Mouse (Mus musculus): Measurements from ENCODE around the gene Cdca3.
A peak's percentile ranks its signal among the peaks of the same experiment; 100 is the strongest.

Cdca3 gene

DNA sequence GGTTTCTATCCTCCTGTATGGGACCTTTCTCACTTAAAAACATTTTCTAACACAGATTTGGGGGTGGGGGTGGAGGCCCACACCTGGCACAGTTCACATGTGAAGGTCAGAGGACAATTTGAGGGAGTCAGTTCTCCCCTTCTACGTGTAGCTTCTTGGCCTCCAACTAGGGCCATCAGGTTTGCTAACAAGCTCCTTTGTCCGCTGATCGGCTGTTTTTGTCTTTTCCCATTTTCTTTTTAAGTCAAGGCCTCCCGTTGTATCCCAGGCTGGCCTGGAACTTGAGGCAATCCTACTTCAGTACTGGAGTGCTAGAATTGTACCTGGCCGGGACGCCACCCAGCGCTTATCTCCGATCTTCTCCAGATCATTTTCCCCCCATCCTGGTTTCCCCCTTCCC, 2.3 kb downstream of the Cdca3 start:
- DNase-seq (ENCODE audit: low spot score in 2 of 2), result no peak

DNA sequence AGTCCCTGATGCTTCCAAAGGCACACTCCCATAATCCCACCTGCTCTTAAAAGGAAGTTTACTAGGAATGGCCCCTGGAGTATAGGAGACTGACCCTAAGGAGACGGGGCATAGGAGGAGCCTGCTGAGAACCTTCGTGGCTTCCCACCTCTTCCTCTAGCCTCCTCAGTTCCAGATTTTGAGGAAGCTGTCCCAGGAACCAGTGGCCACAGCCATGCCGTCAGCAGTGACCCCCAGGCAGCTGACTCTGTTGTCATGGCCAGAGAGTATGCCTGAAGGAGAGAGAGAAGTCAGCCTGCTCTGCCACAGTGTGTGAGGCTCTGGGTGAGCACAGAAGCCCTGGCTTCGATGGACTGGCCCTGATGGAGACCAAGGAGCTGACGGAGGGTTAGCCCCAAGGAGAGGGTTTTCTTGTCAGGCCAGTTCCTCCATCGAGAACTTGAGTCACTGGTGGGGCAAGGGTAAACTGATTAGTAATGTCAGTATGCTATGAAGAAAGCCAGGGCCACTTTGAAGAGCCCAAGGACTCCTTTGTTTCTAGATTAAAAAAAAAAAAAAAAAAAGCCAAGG, 5.2 kb downstream of the Cdca3 start:
- no peak for DNase-seq (ENCODE audit: low spot score in 2 of 2)

DNA sequence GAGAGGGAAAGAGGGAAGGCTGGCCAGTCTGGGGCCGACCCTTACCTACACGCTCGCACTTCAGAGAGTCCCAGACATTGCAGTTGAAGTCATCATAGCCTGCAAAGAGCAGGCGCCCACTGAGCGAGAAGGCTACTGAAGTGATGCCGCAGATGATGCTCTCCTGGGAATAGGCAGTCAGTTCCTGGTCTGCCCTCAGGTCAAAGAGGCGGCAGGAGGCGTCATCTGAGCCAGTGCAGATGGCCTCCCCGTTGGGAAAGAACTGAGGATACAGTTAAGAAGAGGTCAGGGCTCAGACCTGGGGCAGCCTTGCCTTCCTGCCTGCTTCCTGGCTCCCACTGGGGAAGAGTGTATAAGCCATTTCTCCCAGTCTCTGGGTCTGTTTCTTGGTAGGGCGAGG, 6.2 kb downstream of the Cdca3 start:
- no peak for DNase-seq (ENCODE audit: low spot score in 2 of 2)

DNA sequence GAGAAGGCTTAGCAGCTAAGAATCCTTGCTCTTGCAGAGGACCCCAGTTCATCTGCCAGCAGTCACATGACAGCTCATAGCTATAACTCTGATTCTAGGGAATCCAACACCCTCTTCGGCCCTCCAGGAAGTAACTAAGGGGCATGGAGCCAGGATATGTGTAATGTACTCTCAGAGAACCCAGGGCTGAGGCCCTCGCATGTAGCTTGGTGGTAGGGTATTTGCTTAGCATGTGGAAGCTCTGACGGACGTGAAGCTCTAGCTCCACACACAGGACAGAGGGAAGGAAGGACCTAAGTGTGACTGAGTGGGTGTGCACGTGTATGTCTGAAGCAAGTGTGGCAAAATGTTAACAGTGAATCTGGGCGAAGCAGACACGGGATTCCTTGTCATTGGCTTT, 7.1 kb downstream of the Cdca3 start:
- no peak for DNase-seq (ENCODE audit: low spot score in 2 of 2)

DNA sequence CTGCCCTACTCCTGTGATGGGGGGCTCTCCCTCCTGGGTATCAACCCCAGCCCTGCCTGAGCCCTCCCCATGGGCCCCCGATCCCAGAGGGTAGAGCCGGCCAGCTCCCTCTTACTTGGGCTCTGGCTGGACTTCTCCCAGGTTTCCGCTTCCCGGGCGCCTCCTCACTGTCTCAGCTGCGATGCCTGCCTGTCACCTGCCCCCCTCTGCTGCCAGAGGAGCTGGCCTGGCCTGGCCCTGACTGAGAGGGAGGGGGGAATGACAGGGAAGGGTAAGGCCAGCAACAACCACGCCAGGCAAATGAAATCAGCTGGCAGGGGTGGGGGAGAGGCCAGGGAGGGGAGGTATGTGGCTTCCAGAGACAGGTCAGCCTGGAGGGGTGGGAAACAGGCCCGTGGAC, 10.5 kb downstream of the Cdca3 start:
- DNase-seq (ENCODE audit: low spot score in 2 of 2), result no peak

DNA sequence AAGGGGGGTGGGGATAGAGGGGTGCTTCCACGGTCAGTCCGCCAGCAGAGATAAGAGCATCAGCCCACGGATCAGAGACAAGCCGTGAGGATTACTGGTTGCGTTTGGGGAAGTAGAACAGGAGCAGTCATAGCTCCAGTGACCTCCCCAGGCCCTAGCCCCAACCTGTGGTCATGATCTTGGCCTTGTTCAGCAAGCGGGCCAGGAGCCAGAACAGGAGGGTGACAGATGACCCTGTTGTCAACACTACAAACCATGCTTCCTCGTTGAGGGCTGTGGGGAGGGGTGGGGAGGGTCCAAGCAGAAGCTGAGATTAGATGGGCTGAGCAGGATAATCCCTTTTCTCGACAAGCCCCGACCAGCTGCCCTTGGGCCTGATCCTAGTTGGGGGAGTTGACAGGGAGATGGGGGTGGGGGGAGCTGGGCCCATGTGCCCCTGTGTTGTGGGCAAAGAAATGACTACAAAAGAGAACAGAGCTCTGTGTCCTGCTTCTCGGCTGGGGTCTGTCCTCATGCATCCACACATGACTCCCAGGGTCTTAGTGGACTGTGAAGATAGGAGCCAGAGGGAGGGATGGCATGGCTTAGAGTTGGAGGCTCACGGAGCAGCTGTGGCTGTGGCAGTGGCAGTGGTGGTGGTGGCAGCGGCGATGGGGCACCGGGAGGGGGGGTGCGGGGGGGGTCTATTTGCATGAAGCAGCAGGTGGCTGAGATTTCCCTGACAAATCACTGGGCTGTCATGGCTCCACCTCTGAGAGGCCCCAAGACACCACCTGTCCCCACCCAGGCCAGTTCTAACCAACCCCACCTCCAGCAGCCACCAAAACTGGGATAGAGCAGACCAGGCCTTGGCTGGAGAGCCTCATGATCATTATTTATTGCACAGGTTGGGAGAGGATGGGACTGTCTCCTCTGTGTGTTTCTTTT, 11.2 kb downstream of the Cdca3 start, which contains the start of gene Gnb3:
Gene Gnb3 (minus strand): TSS at position 35 of the 927 bp plus-strand sequence.
- DNase-seq (ENCODE audit: low spot score in 2 of 2), result no peak

DNA sequence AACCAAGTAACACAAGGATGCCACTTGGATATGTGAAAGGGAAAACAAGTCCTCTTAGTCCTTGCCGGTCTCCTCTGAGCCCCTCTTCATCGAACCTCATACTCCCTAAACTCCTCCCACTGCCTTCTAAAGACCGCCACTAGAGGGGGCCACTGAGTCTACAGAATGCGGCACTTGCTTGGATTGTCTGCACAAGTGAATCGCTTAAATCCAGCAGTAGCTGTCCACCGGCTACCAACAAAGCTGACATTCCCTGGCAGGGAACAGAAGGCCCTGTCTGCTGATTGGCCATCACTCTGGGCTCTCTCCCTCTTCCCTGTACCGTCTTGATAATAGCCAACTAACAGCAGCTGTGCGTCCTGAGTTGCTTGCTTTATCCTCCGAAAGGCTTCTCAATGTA, 18.0 kb downstream of the Cdca3 start:
- peak; percentile 97 to 99 for DNase-seq (ENCODE audit: low spot score in 2 of 2)

DNA sequence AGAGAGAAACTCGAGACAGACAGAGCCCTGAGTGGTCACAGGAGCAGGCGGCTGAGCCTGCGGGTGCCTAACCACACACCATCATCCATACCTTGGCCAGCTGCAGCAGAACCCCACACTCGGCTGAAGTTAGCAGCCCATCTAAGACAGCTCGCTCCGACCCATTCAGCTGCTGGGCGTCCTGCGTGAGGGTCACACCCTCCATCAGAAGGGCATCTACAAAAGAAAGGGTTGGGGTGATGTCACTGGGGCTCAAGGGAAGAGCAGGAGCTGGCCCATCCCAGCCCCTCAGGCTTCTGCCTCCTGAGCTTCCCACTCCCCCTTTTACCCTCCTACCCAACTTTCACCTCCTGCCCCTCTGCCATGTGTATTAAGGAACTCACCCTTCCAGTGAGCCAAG, 21.2 kb downstream of the Cdca3 start:
- no peak for DNase-seq (ENCODE audit: low spot score in 2 of 2)

DNA sequence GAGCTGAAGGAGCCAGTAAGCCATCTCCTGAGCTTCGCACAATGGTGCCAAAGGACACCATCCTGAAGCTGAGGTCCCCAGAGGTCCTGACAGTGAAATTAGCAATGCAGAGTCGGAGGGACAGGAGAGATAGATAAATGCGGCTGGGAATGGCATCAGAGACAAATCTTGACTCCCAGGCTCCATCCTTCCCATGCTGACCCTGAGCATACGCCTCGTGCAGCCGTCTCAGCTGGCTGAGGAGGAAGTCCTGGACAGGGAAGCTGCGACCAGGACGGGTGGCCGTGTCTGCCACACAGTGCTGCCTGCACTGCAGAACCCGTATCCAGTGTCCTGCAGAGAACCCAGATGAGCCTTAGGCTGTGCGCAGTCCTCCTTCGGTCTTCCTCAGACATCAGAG, 25.3 kb downstream of the Cdca3 start:
- no peak for DNase-seq (ENCODE audit: low spot score in 2 of 2)

DNA sequence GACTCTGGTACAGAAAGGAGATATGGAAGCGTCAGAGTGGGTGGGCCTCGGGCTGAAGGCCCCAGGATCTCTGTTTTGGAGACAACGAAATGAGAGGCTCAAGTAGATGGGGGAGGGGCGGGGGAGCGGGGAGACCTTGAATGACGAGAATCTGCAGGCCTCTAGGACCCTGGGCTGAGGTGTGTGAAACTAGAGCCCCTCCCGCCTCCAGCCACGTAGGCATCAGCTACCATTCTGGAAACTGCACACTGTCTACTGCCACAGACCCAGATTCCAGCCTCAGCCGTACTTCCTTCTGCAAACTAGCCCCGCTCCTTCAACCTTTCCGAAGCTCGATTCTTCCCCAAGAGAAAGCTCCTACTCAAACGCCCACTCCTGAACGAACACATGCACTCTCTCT, 27.0 kb downstream of the Cdca3 start:
- peak in 1 of 2 experiments; percentile 61 for DNase-seq (ENCODE audit: low spot score in 2 of 2)

DNA sequence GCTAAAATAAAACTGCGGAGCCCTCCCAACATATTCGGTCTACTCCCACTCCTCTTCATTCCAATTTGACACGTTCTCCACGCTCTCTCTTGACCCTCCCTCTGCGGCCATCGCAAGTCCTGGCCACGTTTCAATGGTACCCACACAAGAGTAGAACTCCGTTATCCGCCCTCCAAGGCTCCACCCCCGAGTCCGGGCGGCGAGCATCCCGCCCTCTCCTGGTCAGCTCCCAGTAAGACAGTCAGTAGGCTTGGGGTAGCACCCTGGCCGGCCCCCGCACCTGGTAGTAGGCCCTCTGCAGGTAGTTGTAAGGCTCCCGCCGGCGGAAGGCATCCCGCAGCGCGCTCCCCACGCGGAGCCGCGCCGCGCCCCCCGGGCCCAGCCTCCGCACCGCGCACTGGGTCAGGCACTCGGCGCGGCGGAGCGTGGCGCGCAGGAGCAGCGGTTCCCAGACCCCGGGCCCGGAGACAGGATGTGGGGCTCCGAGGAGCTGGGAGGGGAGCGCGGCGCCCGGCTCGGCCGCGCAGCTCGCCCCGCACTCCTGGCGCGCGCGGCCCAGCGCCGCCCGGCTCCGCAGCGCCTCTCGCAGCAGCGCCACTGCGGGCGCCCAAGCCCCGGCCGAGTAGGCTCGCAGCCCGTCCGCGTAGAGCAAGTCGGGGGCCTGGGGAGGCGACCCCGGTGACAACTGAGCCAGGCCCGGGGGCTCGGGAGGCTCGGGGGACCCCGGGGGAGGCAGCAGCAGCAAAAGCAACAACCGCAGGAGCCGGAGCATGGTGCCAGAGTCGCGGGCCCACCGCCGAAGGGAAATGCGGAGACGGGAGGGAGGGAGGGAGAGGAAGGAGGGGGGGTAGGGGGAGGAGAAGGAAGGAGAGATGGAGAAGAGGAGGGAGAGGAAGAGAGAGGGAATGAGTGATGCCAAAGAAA, 27.8 kb downstream of the Cdca3 start, which contains the start of gene P3h3:
Gene P3h3 (minus strand): TSS at position 837 of the 924 bp plus-strand sequence.
- DNase-seq (ENCODE audit: low spot score in 2 of 2), result peak; percentile 72 to 90

DNA sequence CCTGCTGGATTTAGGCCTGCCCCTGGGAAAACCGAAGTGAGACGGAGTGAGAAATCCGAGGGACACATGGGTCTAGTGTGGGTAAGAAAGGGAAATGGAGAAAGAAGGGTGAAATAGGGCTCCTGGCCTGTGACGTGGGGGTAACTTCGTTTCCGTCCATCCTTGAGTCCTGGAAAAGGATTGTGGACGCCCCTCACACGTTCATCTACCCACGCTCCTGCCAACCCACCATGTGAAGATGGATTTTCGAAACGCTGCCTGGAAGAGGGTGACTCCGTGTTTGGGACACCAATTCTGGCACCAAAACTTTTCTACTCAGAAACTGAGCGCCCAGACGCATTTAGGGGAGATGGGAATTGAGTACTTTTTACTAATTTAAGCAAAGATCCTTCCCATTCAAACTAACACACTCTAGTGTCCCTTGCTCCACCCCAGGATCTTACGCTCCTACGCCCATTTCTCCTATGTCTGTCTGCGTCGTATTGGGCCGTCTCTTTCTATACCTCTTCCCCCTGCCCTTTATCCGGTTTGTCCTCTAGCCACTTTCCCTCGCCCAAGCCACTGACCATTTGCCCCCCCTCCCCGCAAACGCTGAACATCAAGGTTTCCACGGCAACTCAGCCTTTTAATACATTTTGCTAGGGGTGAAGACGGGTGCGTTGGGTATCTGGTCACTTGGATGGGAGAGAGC, 28.6 kb downstream of the Cdca3 start:
- DNase-seq (ENCODE audit: low spot score in 2 of 2), result no peak

DNA sequence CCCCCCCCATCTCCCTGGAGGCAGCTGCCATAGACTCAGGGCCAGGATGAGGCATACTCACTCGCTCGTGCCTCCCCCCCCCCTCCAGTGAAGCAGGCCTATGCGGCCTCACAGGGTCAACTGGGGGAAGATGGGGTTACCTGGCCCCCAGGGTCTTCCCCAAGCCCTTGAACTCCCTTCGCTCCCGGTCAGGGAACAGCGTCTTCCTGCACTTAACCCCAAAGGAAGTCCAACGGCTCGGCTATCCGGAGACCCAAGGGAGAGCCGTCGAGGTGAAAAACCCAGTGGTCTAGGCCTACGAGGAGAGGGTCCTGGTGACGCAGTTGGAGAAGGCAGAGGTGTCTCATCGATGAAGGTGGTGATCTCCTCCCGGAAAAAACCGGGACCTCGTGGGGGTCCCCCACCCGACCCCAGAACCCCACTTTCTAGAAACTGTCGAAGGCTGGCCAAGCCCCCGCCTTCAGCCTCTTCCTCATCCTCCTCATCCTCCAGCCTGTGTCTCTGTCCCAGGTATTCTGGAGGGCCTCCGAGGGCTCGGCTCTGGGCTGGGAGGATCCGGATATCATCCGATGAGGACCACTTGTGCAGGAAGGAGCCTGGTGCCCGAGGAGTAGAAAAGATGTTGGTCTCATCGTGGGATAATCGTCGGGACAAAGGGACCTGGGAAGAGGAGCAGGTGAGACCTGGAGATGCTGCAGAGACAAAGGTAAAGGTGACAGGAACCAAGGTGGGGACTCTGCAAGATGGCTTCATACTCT, 29.4 kb downstream of the Cdca3 start:
- no peak for DNase-seq (ENCODE audit: low spot score in 2 of 2)

DNA sequence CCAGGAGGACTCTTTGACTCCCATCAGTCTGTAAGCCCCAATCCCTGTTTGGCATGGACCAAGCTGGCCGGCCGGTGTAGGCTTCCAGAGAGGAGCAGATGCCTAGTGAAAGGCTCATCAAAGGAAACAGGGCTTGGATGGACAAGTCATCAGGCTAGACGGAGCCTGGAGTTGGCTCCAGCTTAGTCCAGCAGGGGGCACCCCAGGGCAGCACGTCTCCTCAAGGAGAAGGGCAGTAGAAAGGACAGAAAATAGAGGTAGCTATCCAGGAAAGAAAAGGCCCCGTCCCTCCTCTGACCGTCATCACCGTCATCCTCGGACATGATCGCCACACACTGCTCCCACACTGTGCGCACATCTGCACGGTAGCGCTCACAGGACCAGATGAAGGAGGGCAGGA, 30.4 kb downstream of the Cdca3 start:
- peak; percentile 92 to 94 for DNase-seq (ENCODE audit: low spot score in 2 of 2)

DNA sequence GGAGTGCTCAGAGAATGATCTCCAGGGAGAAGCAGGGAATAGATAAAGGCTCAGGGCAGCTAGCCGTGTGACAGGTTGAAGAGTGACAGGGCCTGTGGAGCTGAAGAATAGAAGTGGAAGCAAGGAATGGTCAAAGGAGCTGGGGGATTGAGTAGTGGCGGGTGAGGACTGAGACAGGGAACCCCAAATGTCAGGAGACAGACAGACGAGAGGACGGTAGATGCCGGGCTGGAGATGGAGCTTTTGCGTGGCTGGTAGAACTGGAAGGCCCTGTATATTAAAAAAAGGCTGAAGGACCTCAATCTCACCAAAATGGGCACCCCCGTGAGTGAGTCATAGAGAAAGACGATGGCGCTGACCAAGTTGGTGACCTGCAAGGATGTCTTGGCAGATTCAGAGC, 31.2 kb downstream of the Cdca3 start:
- DNase-seq (ENCODE audit: low spot score in 2 of 2), result no peak

DNA sequence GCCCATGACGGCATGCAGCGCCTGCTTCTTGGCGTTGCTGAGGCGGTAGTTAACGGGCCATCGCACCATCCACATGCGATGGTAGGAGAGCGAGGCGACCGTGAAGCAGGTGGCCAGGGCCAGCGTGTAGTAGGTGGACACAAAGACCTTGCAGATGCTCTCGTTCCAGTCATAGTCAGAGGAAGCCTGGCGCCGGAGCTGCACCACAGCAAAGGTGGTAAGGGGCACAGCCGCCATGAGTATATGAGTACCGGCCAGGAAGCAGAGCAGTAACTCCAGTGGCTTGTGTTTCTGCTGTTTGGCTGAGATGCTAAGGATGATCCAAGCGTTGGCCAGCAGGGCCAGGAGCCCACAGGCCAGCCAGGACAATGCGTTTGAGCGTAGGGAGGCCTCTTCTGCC, 31.9 kb downstream of the Cdca3 start:
- DNase-seq (ENCODE audit: low spot score in 2 of 2), result no peak

DNA sequence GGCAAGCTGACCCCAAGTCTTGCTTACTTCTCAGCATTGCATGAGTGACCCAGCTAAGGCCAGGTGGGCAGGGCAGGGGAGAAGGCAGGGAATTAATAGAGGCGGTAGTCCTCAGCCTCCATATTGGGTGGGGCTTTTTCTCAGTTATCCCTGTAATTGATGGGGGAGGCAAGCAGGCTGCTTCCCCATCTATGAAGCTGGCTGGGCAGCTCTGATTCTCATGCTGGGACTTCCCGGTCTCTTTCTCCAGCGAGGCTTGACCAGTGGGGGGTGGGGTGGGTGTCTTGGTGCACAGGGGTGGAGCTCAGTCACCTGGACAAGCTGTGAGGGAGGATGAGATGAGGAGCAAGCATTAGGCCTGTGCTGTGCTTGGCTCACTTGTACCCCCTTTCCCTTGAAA, 32.5 kb downstream of the Cdca3 start:
- DNase-seq (ENCODE audit: low spot score in 2 of 2), result no peak

DNA sequence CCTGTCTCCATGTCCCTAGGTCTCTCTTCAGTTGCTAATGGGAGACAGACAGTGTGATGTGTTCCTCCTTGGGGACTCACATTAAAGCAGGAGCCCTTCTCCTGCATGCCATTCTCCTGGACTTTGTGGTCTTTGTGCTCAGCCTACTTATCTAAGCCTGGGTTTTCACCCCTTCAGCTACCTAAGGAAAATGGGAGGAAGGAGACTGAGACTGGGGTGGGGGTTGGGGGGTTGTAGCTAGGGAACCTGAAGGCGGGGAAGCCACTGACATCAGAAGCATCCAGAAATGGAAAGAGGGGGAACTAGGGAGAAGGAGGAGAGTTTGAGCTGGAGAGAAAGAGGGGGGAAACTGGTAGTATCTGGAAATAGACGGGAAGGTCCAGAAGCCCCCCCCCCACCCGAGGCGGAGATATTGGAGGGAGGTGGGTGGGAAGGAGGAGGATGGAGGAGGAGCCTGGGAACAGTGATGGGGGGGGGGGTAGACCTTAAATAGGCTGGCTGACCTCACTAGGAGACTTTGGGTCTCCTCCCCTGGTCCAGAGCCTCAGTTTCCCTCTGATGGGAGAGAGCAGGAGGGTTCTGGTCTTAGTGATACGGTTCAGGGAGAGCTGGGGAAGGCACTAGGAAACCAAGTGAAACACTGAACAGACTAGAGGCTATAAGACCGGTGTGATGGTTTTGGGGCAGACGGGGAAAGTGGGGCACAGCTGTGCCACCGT, 33.2 kb downstream of the Cdca3 start:
- no peak for DNase-seq (ENCODE audit: low spot score in 2 of 2)

DNA sequence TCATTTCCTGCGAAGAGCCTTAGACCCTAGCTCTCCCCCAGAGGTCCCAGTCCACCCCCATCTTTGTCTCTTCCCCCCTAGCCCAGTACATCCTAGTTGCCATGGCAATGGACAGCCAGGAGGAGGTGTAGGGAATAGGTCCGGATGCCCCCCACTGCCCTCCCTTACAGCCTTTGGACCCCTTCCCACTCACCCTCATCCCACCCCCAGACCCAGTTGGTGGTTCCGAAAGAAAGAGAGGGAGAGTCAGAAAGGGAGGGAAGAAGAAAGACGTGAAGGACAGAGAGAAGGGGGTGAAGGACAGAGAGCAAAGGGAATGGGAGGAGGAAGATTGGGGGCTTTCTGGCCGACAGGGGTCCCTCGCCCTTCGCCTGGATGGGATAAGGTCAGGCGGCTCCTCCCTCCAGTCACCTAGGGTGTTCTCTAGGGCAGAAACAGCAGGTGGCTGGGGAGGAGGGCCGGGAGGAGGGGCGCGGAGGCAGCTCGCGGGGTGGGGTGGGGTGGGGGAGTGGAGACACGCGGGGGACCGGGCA, 33.8 kb downstream of the Cdca3 start:
- no peak for DNase-seq (ENCODE audit: low spot score in 2 of 2)
